Mouse (Mus musculus) embryo, embryonic 11 days (tissue): Measurements from ENCODE around the gene Arrdc5.

ENCODE experiments used
- DNase-seq: peaks from one replicate; pipeline ENCODE4 v3.0.0-alpha.2; 2015

Gene Arrdc5

GRCm38 (mm10) chr17:56303160-56303846 is 3.2 kb upstream of the Arrdc5 start, which contains the start of gene Uhrf1:
Gene Uhrf1 (plus strand): TSS chr17:56303321.
- peak; percentile 96 for DNase-seq

DNA sequence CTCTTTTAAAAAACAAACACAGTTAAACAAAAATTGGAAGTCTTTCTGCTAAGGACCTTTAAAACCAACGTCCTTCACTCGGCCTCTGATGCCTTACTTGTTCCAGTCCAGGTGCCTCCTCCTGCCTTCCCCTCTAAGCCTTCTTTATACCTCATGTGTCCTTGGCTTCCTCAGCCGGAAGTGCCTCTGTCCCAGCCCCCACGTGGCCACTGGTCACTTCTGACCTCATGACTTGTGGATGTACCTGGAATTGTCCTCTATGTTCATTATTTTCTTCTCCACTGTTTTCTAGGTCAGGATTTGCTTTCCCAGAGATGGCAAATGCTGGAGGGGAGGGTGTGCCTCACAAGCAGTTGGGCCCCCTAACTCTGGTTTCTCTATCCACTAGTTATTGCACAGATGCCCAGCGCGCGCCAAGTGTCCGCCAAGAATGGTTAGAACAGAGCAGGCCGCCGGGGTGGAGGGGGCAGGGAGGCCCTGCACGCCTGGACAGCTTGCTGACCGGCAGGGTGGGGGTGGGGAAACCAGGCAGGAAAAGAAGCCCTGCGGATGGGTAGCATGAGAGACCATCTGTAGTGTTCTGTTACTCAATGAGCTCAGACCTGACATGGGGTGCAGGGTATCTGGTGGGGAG is 2.4 kb upstream of the Arrdc5 start:
- DNase-seq: peak; percentile 74

GRCm38 (mm10) chr17:56298238-56298637 is 1.8 kb downstream of the Arrdc5 start:
- no peak for DNase-seq

DNA sequence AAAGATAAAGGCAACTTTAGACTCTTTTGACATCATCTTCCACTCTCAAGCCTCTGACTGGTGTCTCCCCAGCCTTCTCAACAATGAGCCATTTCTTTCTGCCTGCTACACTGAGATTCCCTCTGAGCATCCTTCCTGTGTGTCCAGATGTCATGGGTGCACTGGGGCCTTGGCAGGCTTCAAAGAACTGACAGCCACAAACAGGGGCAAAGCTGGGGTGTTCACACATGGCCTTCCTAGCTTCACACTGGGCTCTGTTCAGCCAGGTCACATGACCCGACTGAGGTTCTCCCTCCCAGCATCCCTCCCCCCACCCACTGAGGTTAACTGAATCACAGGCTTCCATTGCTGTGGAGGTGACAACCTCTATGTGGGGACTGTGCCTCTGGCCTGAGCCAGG is 3.9 kb downstream of the Arrdc5 start:
- DNase-seq: no peak

GRCm38 (mm10) chr17:56294241-56294640 is 5.8 kb downstream of the Arrdc5 start:
- no peak for DNase-seq

DNA sequence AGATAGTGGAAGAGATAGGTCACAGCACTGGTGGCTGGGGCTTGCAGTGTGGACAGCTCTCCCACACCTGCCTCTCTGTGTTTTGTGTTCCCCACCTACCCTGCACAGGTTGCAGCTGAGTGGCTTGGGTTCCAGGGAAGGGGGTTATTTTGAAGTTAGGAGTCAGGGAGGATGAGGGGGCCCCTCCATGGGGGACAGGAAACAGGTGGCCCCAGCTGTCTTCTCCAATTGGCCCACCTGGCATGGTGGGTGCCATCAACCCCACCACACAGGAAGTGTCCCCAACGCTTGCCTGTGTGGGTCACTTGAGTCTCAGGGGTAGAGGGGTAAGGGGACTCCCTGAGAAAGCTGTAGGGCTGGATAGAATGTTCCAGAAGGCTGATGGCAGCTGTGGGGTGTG is 6.8 kb downstream of the Arrdc5 start:
- DNase-seq: no peak

GRCm38 (mm10) chr17:56292531-56293222 is 7.4 kb downstream of the Arrdc5 start, which contains the start of gene Plin3:
Gene Plin3 (minus strand): TSS chr17:56292873.
- no peak for DNase-seq

GRCm38 (mm10) chr17:56291826-56292475 is 8.1 kb downstream of the Arrdc5 start:
- no peak for DNase-seq

DNA sequence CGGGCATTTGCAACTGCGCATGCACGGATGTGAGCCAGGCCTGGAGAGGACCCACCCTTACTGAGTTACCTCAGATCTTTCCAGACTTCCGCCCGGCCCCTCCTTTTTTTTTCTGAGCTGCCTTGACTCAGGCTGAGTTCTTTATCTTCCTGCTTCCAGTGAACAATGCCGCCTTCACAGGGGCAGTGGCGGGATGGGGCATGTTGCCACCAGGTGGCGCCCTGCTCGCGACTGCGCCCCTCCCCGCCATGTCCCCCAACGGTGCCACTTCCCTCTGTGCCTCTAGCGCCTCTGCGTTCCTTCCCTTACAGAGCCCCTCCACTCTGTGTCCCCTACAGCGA is 8.9 kb downstream of the Arrdc5 start:
- DNase-seq: peak; percentile 90

- DNase-seq: peak; percentile 94
These were observed 9.5 kb downstream of the Arrdc5 start for GRCm38 (mm10) chr17:56290388-56291170.

- DNase-seq: peak; percentile 83
These were observed 10.4 kb downstream of the Arrdc5 start for GRCm38 (mm10) chr17:56289371-56290331.

DNA sequence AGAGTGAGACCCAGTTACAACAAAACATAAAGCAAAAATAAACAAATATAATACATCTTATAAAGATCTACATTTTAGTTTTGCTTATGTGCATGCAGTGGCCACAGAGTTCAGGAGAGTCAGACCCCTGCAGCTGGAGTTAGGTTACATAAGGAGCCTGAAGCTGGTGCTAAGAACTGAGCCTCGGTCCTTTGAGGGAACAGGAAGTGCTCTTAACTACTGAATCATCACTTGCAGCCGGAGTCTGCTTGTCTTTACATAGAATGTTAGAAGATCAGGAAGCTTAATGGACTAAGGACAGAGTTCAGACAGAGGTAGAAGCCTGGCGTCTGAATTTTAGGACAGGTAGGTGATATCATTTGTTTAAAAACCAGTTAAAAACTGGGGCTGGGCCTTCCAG is 11.2 kb downstream of the Arrdc5 start:
- DNase-seq: no peak

DNA sequence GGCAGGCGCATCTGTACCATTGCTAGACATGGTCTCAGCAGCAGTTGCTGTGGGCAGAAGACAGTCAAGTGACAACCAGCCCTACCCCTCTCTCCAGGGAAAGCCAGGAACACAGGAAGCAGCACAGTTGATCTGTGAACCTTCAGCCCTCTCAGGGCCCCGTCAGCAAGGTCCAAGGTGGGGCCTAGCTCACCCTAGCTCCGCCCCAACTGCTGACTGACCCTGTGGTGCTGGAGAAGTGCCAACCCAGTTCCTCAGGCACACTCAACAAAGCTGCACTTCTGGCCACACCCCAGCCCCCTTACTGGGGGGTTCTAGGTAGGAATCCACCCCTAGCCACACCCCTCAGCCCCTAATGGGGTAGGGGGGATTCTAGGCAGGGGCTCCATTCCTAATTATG is 12.3 kb downstream of the Arrdc5 start:
- peak; percentile 26 for DNase-seq

- no peak for DNase-seq
These were observed 14.1 kb downstream of the Arrdc5 start for GRCm38 (mm10) chr17:56285995-56286394.

GRCm38 (mm10) chr17:56283316-56283715 is 16.8 kb downstream of the Arrdc5 start:
- no peak for DNase-seq

DNA sequence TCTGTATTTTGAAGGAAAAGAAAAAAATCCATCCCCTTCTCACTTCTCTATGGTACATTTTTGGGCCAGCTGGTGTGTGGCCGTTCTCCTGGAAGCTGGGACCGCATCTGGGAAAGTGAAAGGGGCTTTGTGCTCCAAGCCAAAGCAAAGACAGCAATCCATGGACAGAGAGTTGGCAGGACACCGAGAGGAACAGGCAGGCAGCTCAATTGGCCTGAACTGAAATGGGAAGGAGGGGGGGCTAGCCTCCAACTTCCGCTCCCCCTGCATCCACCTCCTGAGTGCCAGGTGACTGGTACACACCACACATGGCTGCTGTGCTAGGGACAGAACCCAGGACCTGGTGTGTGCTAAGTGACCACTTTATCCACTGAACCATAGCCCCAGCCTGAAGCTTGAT is 17.3 kb downstream of the Arrdc5 start:
- DNase-seq: no peak

DNA sequence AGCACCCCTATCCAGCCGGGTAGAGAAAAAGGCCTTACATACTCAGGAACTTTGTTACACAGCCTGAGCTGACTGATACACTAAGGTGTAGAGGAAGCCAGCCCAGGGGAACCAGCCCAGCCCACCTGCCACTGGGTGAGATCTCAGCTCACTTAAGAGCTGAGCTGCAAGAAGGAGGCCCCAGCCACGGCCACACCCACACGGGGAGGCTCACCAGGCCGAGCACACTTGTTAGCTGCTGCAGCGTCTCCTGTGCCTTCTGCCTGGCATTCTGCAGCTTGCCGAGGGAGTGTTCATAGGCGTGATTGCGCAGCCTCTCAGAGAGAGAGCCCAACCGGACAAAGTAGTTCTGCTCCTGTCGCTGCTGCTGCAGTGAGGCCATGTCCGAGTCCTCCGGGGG is 18.9 kb downstream of the Arrdc5 start:
- DNase-seq: no peak

- no peak for DNase-seq
These were observed 20.5 kb downstream of the Arrdc5 start for GRCm38 (mm10) chr17:56279481-56280155.

GRCm38 (mm10) chr17:56278340-56278739 is 21.7 kb downstream of the Arrdc5 start:
- DNase-seq: no peak

- peak; percentile 45 for DNase-seq
These were observed 22.6 kb downstream of the Arrdc5 start for GRCm38 (mm10) chr17:56277567-56277893.
